Comparison of ENCODE assay signal across 15 mouse cellular contexts in genomic region chr19:18583706-18584105, GRCm38 (mm10).
"Had no signal": no experiment of that assay in that cellular context is flagged by ENCODE, and none has a peak within 500 bp of the region (broad histone marks: within the 10 kb centered on the region; RNA-seq: fewer than 3 reads in every experiment).

No protein-coding gene starts in this region.

- H3K27ac ChIP-seq: liver, embryonic 14.5 days; lung, embryonic 15.5 days; midbrain, embryonic 12.5 days; neural tube, embryonic 12.5 days; stomach, embryonic 15.5 days; stomach, postnatal 0 days had no signal

- H3K9me3 ChIP-seq: lung, embryonic 15.5 days; midbrain, embryonic 12.5 days; neural tube, embryonic 12.5 days; stomach, embryonic 15.5 days had no signal

- H3K27me3 ChIP-seq: lung, embryonic 15.5 days; midbrain, embryonic 12.5 days; neural tube, embryonic 12.5 days; stomach, embryonic 15.5 days had no signal

- H3K9ac ChIP-seq: liver, embryonic 14.5 days; lung, embryonic 15.5 days; midbrain, embryonic 12.5 days; neural tube, embryonic 12.5 days; stomach, embryonic 15.5 days had no signal

- H3K4me2 ChIP-seq: lung, embryonic 15.5 days; midbrain, embryonic 12.5 days; neural tube, embryonic 12.5 days; stomach, embryonic 15.5 days had no signal

- H3K36me3 ChIP-seq: midbrain, embryonic 12.5 days; neural tube, embryonic 12.5 days had no signal

- DNase-seq: lung, adult 2 months; lung, postnatal 14 days; lung, postnatal 36 days; midbrain, embryonic 14.5 days; right cerebral cortex, postnatal 14 days; thymus, adult 2 months; thymus, postnatal 25 days; thymus, postnatal 4 days had no signal

- H3K4me3 ChIP-seq: lung, embryonic 15.5 days; midbrain, embryonic 12.5 days; neural tube, embryonic 12.5 days; stomach, embryonic 15.5 days had no signal

- H3K4me1 ChIP-seq: midbrain, embryonic 12.5 days had no signal

- ATAC-seq: lung, postnatal 0 days had no signal
